Mouse (Mus musculus) gastrocnemius, postnatal 10 days (tissue): ENCODE results near the gene Gpha2. TPM values are rescaled to one million over a fixed set of nuclear protein-coding genes. Genes with fewer than 3 reads are reported as not detected.
A peak's percentile ranks its signal among the peaks of the same experiment; 100 is the strongest.

ENCODE experiments used
- DNase-seq: peaks from one replicate; pipeline ENCODE4 v3.0.0; 2021; ENCODE audit warnings: mixed read lengths
- long read RNA-seq, 2 experiments: library from polyadenylated mRNA; stranded (forward); transcript quantifications; one replicate each; pipeline ENCODE4 v2.0.0; 2021
- total RNA-seq, 2 experiments: library from RNA; stranded (reverse); gene quantifications; 2 replicates each; pipeline ENCODE4 v1.2.3; 2021

Gpha2 gene
- not detected for total RNA-seq
- long read RNA-seq, experiment 1: 0 reads
- long read RNA-seq, experiment 2: 0 reads

DNA sequence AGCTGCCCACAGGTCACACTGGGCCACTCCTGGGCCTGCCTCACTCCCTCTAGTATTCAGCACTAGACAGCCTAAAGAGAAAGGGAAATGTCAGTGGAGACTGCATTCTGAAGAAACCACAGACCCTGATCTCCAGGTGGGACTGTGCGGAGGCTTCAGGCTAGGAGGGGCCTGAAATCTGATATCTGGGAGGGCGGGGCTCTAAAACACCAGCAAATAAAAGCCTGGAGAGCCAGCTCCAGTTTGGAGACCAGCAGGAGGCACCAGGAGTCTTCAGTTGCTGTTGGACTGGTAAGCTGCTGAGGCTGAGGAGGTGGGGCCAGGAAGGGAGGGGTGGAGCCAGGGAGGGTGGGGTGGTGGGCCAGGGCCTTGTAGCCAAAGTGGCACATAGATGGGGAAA, at the start of gene Gpha2:
Gpha2 (plus strand) TSS at position 246 of the 400 bp plus-strand sequence.
- no peak for DNase-seq

DNA sequence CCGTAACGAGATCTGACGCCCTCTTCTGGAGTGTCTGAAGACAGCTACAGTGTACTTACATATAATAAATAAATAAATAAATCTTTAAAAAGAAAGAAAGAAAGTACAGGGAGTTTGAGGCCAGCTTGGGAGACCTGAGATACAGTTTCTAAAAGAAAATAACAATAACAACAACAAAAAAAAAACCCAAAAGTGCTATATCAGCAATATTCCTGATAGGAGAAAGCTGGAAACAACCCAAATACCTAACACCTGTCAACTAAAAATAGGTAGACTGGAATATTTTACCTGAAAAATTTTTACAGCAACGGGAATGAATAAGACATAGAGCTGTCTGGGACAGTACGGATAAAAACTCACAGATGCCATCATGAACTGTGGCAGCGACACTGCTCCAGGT, 47.4 kb upstream of the Gpha2 start:
- DNase-seq: no peak

DNA sequence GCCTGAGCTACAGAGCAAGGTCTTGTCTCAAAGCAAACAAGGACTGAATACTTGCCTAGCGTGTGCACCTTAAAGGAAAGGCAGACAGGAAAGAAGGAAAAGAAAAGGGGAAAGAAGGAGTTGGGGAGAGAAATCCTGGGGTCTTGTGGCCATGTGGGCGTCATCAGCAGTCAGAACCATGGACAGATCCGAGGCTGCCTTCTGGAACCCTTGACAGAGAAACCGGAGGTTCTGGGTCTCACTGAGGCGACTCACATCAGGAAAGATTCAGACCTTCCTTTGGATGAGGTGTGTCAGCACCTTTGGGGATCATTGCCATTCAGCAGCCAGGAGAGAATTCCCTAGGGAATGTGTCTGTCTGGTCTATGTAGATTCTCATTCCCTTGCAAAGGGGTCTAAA, 44.6 kb upstream of the Gpha2 start:
- no peak for DNase-seq

DNA sequence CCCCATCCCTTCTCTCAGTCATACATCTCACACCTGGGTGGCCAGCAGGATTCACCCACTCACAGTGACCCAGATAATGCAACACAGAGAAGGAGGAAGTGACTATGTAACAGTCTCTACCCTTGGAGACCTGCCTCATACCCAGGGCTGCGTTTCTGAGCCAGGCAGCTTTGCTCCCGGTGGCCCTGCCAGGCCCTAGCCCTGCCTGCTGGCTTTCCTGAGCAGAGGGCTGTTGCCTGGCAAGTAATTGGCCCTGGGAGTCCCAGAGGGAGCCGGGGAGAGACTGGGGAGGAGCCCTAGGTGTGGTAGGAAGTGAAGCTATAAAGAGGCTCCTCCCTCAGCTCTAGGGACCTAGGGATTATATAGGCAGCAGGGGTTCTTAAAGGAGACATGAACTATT, 43.6 kb upstream of the Gpha2 start:
- DNase-seq: no peak

DNA sequence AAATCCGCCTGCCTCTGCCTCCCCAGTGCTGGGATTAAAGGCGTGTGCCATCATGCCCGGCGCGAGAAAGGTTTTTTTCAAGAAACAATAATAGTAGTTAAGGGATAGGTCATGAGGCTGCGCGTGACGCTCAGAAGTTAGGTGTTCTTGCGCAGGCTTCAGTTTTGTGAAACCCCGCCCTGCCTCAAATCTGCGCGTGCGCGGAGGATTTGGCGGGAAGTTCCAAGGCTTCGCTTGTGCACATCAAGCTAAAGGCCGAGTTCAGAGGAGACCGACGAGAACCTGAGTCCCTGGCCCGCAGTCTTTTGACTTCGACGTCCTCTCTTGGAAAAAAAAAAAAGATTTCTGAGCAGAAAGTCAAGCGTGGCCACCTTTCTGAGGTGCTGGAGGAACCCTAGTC, 42.0 kb upstream of the Gpha2 start, which contains the start of gene Majin:
Majin (plus strand) TSS at position 258 of the 400 bp plus-strand sequence.
- no peak for DNase-seq

DNA sequence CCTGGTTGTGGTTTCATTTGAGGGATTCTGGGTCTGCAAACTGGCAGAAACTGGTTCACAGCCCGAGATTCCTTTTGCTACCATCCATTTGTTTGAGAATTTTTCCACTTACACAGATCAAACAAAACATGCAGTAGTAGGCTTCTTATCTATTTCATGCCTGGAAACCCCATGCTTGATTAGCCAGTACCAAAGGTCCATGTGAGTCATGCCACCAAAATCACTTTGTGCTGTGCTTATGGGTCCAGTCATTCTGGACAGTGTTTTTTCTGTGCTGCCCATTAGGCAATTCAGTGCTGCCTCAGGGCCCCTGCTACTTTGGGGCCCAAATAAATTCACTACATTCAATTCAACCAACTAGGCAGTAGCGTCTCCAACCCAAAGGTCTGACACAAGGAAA, 21.9 kb upstream of the Gpha2 start:
- no peak for DNase-seq

DNA sequence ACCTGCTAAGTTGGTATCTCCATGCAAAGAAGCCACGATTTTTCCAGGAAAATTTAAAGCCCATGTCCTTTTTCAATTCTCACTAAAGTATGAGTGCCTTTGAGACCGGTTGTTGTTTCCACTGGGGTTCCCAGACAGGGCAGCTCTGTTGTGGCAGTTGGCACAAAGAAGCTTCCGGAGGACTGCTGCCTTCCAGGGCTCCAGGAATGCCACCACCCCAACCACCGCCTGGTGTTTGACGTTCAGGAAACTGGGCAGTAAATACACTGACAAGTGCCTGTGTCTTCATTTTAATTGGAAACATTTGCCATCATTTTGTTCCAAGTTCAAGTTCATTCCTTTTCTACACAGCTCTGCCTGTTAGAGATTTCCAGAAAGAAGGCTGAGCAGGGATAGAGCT, 19.5 kb upstream of the Gpha2 start:
- no peak for DNase-seq

DNA sequence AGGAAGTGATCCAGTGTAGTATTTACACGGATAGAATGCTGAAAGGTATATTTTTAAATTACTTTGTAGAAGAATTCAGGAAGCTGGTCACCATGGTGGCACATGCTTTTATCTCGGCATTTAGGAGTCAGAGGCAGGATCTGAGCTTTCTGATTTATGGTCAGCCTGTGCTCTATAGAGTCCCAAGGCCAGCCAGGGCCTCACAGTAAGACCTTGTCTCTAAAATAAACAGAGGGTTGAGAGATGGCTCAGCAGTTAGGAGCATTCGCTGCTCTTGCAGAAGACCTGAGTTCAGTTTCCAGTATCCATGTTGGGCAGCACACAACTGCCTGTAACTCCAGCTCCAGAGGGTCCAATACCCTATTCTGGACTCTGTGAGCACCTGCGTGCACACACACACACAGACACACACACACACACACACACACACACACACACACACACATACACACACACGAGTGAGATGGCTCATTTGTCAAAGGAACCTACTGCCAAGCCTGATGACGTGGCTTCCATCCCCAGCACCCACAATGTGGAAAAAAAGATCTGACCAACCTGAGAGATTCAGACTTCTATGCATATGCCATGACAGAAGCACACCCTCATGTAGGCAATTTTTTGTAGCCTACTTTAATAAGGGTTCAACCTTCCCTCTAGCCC, 10.0 kb upstream of the Gpha2 start:
- DNase-seq: no peak

DNA sequence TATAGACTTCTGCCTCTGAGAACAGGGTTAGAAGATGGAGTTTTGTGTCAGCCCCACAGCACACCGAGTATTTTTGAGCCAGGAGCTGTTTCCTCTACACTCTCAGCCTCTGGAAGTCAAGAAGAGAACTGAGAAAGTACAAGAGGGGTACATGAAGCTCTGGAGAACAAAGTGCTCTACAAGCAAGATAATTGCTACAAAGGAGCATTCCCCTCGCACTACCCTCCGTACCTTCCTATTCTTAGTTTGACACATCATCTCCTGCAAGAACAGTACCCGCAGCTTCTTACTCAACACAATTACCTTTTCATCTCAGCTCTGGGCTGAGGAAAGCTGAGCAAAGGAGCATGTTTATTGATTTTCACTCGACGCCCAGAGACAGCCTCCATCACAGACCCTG, 7.6 kb upstream of the Gpha2 start:
- no peak for DNase-seq

DNA sequence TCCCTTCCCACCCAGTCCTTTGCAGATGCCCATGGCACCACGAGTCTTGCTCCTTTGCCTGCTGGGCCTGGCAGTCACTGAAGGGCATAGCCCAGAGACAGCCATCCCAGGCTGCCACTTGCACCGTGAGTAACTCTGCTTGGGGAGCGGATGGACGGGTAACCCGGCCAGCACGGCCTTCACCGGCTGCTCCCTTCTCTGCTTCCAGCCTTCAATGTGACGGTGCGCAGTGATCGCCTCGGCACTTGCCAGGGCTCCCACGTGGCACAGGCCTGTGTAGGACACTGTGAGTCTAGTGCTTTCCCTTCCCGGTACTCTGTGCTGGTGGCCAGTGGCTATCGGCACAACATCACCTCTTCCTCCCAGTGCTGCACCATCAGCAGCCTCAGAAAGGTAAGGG, 583 bp downstream of the Gpha2 start:
- no peak for DNase-seq

DNA sequence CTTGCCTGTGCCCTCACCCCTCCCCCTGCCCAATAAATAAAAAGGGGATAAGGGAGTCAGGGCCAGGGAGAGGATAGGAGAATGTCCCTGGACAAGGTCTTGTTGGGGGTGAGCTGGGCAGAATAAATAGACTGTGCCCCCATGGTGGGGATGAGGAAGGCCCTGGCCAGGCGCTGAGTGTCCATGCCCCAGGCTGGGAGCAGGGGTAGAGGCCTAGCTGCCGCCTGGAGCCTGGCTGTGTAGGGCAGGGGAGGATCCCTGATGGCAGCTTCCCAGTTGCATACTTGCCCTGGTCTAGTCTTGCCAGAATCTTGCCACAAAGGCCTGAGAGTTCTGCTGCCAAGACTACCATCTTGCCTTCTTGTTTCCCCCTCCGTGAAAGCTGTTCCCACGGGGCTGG, 1.7 kb downstream of the Gpha2 start:
- no peak for DNase-seq

DNA sequence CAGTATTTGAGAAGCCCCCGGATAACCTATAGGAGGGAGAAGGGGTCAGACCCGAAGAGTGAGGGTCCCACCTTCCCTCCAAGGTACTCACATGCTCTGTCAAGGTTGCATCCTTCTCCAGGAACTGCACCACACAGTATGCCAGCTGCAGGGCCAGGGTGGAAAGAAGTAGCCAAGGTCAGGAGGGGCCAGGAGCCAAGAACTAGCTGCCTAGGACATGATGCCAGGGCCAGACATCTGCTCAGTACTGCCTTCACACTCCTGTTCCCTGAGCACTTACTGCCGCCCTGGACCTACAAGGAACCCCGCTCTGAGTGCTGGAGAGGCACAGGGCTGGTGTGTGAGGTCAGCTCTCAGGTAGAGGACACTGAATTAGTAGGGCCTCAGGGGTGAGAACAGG, 4.2 kb downstream of the Gpha2 start:
- peak; percentile 42 for DNase-seq

DNA sequence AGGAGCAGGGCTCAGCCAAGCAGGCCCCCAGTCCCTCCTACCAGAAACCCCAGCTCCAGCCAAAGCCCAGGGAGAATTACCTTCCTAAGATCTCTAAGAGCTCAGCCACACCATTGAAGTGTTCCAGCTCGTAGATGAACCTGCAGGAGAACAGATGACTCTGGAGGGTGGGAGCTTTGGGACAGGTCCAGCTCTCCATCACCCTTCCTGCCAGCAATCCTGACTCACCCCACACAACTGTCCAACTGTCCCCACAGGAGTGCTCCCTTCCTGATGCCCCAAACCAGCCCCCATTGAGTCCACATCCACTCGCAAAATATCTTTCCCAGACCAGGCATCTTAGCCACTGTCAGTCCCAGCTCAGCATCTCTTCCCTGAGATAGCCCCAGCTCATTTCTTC, 4.9 kb downstream of the Gpha2 start:
- DNase-seq: no peak

DNA sequence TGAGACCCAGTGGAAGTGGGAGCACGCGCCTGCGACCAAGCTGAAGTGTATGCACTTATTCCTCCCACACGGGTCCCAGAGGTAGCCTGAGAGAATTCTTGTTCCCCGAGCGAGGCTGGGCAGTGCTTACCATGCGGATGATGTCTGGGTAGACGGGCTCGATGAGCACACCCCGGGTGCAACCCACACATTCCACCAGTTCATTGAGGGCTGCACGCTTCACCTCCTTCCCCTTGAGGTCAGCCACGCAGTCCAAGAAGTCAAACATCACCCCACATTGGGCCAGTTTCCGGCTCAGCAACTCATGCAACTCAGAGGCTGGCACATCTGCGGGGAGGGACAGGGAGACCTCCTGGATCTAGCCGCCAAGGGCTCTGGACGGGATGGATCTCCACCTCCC, 7.5 kb downstream of the Gpha2 start:
- DNase-seq: no peak

DNA sequence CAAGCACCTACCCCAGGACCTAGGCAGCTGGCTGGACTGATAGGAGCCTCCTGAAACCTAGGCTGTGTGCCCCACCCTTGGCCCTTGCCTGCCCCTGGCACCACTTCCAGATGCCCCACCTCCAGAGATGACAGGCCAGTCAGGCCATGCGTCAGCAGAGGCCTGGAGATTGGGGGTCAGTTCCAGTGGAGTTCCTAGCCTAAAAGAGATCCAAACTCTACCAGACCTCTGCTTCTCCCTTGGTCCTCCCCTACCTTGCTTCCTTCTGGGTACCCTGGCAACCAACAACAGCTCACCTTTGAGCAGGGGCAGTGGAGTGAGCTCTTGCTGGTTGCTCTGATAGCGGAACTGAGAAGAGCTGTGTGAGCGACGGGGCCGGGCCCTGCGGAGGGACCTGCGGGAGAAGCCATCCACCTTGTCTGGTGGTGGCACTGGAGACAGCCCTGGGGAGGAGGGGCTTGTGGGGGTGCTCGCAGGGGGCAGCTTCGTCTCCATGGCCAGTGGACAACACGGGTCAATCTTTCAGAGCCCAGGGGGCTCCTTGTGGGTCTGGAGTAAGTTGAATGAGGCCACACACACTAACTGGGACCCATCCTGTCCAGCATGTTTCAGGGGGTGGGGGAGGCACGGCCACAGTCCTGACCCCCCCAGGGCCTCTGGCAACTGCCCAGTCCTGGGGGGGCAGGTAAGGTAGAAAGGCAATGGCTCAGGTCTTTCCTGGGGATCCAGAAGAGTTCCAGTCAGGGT, 8.3 kb downstream of the Gpha2 start:
- no peak for DNase-seq

DNA sequence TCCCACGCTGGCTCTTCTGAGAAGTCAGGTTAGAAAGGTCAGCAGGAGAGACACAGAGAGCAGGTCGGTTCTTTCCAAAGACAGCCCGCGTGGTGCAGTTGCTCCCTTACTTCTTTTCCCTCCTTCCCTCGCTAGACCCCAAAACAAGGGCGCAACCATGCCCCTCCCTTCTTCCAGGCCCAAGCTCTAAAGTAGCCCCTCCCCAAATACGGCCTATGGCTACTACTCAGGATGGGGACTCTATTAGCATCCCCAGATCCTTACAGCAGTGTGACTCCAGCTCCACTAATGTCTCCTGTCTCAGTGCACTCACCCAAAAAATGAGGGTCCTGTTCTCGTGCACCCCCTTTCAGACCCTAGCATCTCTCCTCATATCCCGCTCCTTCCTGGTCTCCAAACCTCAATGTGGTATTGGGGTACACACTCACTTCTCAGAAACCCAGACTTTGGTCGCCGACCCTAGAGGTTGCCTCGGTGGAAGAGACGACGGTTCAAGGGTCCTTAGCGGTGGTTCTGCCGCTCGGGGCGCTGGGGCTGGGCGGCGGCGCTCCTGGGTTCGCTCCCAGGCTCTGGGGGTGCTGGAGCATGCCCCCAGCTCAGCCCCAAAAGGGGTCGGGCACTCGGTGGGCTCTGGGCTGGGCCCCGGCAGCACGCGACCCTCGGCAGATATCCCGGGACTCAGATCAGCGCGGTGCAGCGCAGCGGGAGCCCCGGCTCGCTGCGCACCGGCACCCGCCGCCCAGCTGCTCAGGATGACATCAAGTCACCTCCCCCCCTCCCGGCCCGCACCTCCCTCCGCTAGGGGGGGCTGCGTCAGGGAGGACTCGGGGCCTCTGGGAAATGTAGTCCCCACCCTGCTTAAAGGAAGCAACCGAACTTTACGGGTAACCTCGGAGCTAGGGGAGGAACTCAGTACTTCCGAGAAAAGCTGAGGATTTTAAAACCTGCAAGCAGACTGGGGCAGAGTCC, 9.2 kb downstream of the Gpha2 start, which contains the start of gene Ppp2r5b:
Ppp2r5b (minus strand) TSS at position 789 of the 969 bp plus-strand sequence.
- DNase-seq: peak; percentile 93

DNA sequence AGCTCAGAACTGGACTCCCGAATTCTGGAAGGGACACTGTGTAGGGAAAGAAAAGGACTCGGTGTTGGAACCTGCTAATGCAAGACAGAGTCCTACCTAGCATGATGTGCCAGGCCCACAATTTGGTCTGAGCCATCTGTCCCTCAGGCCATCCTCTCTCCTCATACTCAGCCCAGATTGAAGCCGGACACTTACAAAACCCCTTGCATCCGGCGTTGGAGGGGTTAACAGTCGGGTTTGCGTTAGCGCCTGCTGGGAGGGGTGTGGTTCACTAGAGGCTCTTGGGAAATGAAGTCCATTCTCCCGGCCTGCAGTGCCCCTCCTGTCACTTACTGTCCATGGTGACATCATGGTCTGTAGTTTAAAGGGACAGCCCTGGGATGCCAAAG, 9.9 kb downstream of the Gpha2 start:
- peak; percentile 83 for DNase-seq

DNA sequence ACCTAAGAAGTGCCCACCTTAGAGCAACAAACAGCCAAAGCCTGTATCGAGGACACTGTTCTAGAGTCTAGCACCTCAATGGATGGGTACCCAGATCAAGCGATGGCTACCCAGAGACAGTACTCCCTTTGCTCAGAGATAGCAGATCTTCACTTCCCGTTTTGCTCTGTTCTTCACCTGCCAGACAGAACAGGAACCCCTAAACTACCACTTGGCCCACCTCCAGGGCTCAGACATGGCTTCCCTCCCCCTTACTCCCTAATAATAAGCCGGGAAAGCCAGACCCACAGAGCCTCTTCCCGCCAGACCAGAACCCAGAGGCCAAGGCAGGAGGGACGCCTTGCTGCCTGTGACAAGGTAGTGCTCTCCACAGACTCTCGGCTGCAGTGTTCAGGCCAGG, 10.7 kb downstream of the Gpha2 start:
- DNase-seq: no peak

DNA sequence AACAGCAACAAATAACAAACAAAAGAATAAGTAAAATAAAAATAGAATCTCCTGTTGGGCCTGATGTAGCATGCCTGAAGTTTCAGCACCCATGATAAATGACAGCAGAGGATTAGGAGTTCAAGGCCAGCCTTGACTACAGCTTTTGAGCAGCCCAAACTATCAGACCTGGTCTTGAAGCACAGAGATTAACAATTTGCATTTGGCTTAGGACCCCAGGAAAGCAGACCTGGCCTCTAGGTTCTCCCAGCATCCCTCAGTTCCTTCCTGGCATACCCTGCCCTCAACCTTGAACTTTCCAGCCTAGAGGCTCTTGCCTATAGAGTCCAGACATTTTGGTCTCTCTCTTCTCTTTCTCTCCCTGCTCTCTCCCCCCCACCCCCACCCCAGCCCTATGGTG, 12.6 kb downstream of the Gpha2 start:
- DNase-seq: no peak

DNA sequence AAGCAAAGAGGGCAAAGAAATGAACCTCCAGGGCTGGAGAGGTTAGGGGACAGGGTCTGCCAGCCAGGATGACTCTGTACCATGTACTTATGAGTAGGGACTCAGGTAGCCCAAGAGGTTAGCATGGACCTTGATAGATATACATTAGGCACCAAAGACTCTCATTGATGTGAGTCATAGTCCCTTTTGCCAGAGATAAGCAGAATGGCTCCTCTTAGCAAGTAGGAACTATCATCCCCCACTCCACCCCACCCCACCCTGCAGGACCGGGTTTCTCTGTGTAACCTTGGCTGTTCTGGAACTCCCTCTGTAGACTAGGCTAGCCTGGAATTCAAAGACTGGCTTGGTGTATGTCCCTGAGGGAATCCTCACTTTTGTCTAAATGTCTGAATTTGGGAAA, 14.0 kb downstream of the Gpha2 start:
- DNase-seq: no peak

DNA sequence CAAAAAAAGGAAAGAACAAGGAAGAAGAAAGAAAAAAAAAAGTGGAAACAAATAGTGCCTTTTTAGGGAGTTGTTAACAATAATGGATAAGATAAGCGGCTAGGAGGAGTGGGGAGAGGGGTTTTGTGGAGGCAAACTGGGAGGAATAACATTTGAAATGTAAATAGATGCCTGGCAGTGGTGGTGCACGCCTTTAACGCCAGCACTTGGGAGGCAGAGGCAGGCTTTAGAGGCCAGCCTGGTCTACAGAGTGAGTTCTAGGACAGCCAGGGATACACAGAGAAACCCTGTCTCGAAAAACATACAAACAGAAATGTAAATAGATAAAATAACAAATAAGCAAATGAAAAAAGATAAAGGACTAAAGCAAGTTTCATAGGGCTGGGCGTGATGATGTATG, 14.5 kb downstream of the Gpha2 start:
- no peak for DNase-seq

DNA sequence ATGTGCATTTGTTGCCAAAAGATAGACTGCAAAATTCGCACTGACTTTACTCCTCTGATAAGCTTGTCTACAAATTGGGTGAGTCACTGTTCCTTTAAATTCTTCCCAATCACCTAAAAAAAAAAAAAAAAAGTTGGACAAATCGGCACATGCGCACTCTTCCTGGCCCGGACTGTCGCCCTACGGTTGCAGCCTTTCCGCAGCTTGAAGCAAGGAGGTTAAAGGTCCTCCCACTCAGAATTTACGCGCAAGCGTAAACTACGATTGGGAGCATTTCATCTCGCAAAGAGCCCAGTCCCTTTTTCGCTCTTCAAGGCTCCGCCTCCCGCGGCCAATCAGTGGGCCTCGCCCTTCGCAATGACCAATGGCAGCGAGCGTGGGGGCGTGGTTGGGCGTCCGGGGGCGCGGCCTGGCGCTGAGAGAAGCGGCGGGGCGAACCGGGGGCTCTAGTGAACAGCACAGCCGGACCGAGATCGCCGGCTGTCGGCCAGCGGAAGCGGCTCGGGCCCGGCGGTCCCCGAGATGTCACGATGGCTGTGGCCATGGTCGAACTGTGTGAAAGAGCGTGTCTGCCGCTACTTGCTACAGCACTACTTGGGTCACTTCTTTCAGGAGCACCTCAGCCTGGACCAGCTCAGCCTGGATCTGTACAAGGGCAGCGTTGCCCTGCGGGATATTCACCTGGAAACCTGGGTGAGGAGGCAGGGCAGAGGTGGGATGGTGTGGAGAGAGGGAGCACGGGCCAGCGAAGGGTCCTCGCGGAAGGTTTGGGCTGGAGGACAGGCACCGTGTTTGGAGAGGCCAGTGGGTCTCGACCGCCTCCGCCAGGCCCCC, 15.3 kb downstream of the Gpha2 start, which contains the start of gene Atg2a:
Atg2a (plus strand) TSS at position 395 of the 834 bp plus-strand sequence.
- peak; percentile 98 for DNase-seq
